Mouse (Mus musculus): ENCODE data around the gene Utrn.

Gene Utrn

DNA sequence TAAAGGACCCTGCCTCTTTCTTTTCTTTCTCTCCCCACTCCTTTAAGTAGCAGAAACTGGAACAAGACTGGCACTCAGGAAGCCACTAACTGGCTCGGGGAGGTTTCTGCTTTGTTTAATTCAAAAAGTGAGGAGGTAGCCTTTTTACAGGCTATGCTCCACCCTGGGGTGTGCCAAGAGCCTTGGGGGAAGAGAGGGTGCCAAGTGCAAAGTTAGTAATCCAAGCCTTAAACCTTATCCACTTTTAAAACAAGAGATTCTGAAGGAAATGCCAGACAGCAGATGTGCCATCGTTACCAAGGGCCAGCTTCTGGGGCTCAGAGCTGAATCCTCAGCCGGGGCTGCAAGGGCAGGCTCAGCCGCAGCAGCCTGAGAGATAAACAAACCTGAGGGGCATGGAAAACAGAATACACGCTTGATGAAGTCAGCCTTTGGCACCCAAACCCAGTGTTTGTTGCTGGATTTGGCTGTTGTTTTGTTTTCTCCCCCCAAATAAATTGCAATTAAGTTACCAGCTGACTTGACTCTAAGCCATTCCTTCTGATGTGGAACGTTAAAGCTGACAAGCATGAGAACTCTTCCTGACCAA is 322.0 kb downstream of the Utrn start:
- DNase-seq (ENCODE audit: low spot score in 2 of 2), result no peak

DNA sequence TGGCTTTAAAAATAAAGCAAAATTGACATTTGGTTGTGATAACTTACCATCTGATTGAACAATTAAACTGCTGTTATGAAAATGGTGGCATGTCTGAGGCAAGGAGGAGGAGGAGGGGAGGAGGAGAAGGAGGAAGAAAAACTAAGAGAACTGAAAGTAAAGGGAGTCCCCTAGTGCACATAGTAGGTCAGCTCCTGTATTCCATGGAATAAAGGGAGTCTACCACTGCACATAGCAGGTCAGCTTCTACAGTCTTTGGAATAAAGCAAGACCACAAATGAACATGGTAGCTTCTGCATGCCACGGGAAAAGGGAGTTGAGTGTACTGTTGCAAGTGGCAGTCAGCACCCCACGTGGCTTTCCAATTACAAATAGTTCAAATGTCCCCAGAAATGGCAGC is 323.7 kb downstream of the Utrn start:
- no peak for DNase-seq (ENCODE audit: low spot score in 2 of 2)

DNA sequence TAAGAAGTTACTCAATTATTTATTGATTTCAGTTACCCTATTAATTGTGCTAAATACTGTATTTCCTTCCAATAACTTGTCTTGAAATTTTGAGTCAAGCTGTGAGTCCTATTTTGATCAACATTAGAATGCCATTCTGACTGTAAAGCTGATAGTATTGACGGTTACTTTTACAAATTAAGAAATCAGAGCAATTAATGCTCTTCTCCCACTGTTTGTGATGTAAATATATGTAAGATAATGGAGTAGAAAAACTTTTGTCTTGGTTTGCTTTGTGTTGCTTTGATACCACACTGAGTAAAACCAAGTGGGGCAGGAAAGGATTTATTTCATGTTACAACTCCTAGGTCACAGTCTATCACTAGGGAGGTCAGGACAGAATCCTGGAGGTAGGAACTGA is 327.4 kb downstream of the Utrn start:
- DNase-seq (ENCODE audit: low spot score in 2 of 2), result no peak

DNA sequence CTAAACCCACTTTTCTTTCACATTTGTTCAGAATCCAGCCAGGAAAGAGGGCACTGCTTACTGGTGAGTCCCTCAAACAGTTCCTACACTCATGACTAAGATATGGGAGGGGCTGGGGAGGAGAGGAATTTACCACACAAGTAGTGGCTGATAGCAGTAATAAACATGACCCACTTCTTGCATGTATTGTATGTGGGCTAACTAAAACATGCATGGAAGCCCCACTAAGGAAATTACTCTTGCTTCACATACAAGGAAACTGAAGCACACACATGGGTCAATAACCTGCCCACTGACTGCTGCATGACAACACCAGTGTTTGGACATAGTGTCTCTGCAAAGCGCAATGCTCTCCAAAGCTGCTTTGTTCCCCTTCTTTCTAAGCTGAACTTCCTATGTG is 333.9 kb downstream of the Utrn start:
- no peak for DNase-seq (ENCODE audit: low spot score in 2 of 2)

DNA sequence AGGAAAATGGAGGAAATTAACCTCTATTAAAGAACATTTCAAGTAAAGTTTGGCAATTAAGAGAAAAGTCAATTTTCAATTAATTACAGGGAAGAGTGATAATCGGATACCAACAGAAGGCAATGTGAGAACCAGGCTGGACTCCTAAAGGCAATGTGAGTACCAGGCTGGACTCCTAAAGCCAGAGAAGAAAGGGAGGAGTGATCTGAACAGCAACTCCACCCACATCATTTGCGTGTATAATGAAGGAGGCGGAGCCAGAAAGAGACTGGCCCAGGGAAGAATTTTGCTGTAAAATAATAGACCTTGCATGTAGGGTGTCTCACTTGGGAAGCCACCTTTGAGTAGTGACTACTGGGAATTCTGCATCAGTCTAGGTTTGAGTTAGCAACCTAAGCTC is 334.4 kb downstream of the Utrn start:
- DNase-seq (ENCODE audit: low spot score in 2 of 2), result no peak

DNA sequence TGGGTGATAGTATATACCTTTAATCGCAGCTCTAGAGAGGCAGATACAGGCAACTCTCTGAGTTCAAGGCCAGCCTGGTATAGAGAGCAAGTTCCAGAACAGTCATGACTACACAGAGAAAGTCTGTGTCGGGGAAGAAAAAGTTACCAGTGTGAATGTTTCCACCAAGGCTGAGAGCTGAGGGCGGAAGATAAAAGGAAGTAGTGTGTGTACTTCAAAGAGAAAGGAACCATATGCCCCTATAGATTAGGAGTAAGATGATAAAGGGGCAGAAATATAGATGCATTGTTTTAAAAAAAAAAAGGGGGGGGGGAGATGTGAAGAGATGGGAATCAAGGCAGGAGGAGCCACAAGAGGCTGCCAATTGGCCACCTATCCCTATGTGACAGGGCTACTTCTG is 334.9 kb downstream of the Utrn start:
- no peak for DNase-seq (ENCODE audit: low spot score in 2 of 2)

DNA sequence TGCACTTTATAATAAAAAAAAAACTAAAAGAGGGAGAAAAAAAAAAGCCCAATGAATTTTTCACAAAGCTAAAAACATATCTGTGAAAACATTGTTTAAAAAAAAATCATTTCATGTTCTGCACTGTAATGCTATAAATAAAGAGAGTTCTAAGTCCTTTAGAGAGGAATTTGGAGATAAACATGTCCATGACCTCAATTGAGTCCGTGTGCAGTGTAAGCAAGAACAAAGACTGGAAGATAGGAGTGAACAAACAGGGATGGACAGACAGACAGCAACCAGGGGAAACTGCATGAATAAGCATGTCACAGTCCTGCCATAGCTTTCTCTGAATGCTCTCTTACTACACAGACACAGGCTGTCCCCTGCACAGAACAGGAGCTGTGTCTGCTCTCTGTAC is 347.1 kb downstream of the Utrn start:
- no peak for DNase-seq (ENCODE audit: low spot score in 2 of 2)

DNA sequence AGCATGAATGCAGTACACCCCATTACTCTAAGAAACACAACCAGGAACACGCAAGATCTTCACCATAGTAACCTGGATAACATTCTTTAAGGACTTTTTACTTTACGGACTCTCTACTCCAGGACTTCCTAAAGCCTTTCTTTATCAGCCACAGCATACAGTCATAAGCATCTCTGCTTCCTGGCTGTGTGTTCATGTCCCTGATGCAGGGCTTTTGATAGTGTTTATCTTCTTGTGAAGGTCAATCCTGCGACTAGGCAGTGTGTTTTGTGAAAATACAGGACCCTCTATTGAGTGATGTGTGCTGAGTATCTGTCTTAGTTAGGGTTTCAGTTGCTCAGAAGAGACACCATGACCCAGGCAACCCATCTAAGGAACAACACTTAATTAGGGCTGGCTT is 351.0 kb downstream of the Utrn start:
- DNase-seq (ENCODE audit: low spot score in 2 of 2), result no peak

DNA sequence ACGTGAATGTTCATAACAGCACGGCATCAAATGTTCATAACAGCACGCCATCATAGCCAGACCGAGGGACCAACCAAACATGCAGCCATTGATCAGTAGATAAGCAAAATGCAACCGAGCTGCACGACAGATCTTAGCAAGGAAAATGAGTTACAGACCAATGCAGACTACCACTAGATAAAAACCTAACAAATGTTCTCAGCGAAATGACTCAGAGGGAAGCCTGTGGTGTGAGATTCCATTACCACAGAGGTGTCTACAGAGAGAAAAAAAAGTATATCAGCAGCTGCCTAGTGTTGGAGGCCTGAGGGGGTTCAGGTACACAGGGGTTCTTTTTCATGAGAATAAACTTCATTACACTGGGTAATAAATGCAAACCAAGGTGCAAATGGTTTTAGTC is 363.6 kb downstream of the Utrn start:
- no peak for DNase-seq (ENCODE audit: low spot score in 2 of 2)

DNA sequence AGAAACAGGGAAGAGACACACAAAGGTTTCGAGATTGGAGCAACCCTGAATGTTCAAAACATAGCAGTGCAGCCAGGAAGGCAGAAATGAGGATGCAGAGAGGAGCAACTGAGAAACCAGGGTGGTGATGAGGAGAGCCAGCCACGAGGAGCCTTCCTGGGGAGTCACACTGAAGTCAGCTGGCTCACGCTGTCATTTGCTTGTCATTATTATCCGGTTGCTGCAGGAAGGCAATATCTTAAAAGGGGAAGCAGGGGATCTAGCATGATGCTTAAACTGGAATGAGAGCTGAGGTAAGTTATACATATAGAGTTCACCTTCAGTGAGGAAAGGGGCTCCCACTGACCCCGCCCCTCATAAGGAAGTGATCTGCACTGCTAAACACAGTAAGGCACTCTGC is 368.7 kb downstream of the Utrn start:
- DNase-seq (ENCODE audit: low spot score in 2 of 2), result no peak

DNA sequence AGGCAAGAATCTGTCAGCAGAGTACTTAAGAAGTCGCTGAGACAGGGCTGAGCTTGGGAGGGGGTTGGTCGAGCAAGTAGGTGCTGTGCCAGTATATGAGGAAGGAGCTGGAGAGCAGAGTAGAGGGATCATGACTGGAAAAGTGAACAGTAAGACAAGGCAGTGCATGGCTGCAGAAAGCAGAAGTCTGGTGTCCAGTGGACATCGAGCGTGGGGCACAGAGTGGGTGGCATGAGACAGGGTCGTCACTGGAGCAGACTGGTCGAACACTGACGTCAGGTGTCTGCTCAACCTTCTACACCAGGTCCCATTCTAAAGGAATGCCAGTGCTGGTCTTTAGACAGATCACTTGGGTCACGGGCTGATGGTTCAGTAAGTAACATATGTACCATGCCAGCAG is 371.6 kb downstream of the Utrn start:
- no peak for DNase-seq (ENCODE audit: low spot score in 2 of 2)

DNA sequence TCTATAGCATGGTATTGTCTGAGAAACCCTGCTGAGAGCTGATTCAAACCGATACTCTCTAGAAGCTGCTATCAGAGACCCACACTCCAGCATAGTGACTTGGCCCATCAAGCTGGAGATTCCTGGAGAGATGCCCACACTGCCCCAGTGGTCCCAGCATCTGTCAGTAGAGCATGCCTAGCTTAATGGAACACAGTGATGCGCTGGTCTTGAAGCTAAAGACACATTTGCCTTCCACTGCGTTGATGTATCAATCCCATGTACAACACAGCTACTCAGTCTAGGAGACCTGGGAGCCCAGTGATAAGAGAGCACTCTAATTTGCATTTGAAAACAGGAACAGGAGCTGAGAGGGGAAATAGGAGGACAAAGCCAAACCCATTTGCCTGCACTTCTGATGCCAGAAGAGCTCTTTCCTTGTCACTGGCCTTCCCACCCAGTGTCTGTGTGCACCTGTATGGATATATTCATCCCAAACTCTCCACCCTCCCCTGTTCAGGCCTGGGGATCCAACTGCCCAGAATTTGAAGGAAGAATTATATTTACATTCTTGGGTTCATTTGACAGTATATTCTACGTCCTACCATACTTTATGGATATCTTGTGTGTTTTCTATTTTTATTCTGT is 379.5 kb downstream of the Utrn start:
- no peak for DNase-seq (ENCODE audit: low spot score in 2 of 2)

DNA sequence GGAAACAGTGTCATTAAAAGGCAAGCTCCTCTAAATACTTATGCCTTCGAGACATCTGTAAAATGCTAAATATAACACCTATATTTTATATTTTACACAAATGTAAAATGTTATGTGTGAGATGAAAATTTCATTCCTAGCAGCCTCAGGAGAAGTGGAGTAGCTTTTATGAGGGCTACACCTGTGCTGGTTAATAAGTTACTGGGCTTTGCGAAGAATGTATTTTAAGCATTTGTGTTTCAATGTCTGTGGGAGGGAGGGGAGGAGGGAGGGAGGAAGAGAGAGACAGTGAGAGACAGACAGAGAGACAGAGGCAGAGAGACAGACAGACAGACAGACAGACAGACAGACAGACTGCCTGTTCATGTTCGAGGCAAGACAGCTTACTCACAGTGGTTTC is 380.6 kb downstream of the Utrn start:
- no peak for DNase-seq (ENCODE audit: low spot score in 2 of 2)

DNA sequence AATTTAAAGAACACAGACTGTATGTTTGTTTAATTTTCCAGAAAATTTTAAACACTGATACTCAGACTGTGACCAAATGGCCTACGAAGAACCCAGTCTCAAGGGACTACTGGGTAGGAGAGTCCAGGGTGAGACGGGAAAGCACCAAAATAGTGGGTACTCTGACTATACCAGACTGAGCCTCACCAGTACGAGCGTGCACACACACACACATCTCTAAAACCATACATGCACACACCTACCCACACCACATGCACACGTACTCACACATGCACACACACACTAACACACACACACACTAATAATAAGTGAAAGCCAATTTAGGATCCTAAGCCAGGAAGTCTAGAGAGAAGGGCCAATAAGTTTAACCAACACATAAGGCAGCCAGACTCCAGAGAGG is 381.0 kb downstream of the Utrn start:
- DNase-seq (ENCODE audit: low spot score in 2 of 2), result no peak

DNA sequence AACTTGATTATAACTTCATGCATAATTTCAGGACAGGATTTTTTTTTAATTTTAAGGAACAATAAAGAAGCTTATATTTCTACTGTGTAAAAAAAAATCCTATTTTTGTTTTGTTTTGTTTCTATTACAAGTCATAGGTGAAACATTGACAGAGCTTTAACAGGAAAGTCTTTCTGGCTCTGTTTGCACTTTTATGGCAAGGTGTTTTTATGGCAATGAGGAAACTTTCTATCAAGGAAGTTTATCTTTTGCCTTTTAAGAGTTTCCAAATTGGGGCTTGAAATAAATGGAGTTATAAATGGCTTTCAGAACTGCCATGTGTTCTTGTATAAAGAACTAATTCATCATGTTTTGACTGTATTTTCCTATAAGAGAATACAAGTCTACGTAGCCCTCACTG is 385.7 kb downstream of the Utrn start:
- DNase-seq (ENCODE audit: low spot score in 2 of 2), result no peak

DNA sequence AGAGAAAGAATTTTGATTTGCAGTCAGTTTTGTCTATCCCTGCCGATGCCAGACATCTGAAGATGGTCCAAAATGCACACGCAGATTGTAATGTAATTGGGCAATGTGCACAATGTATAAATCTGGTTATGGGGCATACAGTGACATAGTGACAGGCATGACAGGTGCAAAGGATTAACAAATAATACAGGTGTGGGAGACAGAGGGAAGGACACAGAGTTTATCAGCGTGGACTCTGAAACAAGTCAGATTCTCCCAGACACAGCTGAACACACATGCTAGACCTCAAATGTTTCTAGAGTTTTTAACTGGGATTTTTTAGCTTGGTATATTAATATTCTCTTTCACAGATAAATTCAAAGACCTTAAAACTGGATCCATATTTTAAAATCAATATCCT is 386.2 kb downstream of the Utrn start:
- DNase-seq (ENCODE audit: low spot score in 2 of 2), result no peak

DNA sequence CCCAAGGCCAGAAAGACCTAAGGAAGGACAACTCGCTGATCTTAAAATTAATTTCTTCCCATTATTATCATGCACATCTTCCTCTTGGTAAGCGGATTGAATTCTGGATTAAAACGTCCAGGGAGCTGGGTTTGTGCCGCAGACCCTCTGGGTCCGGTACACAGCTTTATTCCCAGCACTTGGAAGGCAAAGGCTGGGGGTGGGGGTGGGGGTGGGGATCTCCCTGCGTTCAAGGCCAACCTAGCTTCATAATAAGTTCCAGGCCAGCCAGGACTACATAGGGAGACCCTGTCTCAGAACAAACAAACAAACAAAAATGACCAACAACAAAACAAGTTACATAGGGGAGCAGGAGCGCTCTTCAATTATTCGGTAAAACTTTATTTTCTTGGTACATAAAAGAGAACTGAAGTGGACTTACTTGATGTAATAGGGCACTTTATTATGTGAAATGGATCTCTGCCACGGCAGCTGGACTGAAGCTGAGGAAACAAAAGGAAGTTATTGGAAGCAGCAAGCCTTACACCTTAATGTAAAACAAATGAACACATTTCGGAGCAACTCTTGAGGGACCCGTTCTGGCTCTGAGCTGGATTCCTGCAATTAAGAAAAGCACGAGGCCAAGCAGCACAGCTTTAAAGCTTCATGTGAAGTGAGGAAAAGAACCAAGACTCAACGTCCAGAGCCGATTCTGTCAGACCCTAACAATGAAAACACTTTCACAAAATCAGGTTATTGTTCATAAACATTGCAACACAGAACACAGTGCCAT is 394.1 kb downstream of the Utrn start:
- DNase-seq (ENCODE audit: low spot score in 2 of 2), result no peak

DNA sequence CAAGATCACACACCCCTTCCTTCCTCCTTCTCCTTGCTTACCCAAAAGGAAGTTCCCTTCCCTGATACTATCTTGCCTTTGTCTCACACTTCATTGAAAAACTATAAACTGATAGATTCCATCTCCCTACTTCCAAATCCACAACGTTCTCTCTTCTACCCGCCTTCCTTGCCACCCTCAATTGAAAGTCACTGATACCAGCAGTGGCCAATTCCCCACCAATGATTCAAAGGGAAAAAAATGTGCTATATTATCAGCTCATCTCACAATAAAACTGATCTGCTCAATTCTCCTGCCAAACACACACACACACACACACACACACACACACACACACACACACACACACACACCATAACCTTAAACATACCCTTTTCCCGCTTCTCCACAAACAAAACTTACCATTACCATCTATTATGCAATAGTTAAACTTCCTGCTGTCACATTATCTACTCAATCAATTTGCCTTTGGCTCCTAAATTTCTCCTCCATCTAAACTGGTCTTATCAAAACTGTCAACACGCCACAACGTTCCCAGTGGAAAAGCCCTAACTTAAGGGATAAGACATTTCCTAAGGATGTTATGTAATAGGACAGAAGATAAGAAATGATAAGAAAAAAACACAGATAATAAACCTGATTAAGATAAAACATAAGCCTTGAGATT is 399.6 kb downstream of the Utrn start:
- no peak for DNase-seq (ENCODE audit: low spot score in 2 of 2)

DNA sequence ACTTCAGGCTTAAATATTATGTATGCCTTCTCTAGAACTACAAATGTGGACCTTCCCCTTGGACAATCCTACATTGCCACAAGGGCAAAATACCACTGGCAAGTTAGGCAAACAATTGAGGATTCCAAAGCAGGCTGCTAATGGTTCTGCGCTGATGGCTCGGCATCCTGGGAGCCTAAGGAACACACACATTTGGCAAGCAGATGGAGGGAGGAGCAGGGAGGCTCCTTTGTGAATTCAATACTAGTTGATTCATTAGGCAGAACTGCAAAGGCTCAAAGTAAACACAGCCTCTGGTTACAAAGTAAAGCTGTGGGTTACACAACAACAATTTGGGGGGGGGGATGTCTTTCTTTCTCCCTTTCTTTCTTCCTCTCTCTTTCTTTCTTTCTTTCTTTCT is 401.6 kb downstream of the Utrn start:
- DNase-seq (ENCODE audit: low spot score in 2 of 2), result no peak

DNA sequence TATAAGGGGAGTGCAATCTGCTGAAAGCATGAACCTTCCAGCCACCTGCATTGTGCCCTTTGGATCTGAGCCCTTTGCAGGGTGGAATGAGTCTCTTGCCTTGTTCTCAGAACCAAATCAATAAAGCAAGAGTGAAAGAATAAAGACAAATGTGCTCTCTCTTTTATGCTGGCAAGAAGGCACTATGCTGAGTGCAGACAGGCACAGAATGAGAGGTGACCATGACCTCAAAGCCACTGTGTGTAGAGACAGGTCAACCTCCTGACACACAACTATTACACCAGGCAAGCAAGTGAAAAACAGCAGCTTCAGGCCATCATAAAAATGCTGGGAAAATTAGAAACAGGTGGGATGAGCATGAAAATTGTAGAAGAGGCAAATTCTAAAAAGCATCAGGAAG is 408.2 kb downstream of the Utrn start:
- no peak for DNase-seq (ENCODE audit: low spot score in 2 of 2)

DNA sequence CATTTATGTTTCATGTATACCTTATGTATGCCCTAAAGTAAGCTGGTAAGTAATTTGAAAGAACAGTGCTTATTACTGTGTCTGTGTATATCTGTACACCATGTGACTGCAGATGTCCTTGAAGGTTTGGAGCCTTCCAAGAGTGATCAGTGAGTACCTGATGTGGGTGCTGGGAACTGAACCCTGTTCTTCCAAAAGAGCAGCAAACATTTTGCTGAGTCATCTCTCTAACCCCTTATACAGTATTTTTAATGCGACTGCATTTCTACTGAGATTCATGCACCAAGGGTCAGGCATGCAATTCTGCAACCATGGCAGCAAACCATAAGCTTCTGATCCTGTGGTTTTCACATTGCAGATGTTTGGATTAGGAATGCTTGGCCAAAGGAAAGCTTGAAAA is 412.3 kb downstream of the Utrn start:
- no peak for DNase-seq (ENCODE audit: low spot score in 2 of 2)

DNA sequence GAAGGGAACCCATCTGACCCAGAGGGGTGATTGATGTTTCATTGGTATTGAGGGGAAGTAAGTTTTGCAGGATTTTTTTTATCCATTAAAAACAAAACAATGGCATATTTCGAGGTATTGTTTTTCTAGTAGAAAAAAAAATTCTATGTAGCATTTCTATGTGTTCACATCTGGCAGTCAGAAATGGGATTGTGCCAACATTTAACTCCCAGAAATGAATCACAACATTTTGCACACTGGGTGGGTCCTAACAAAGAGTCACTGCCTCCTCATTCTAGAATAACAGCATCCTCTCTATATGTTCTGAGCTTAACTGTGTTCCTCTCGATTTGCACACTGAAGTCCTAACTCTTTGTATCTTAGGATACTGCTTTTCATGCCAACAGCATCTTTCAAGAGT is 416.5 kb downstream of the Utrn start:
- DNase-seq (ENCODE audit: low spot score in 2 of 2), result no peak

DNA sequence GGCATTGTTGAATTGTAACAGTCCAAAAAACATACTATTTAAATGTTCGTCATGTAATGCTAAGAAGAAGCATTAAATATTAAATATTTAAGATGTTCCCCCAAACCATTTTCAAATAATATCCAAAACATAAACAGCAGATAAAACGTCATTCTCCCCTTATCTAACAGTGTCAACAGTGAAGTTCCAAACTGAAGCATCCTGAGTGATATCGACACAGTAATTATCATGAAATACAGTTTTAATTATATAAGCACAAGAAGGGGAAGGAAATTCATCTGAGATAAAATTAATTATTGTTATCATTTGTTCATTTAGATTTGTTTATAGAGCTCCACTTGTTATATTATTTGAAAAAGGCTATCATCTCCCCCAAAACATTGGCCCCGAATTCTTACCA is 425.0 kb downstream of the Utrn start:
- DNase-seq (ENCODE audit: low spot score in 2 of 2), result no peak
